Mouse (Mus musculus): ENCODE measurements at regions not wholly inside any gene's neighbourhood (a gene's known extent, or its start where the extent isn't known, plus 50 kb on each side); places are given as distances from the start of the nearest gene placed in this dataset.
"Not testable (repeated sequence)": the region's sequence is repeated elsewhere in the genome, so short reads cannot be mapped to it uniquely, and the experiment has no call there.

- in situ Hi-C loops (cut with MboI, MseI): loop anchor here in 1 of 2 experiments (5.0 kb wide), 1 partner anchor 54 kb away; no protein-coding TSS in a partner anchor
Measured at GRCm38 (mm10) chr17:35758769-35759168, 54.3 kb upstream of the Ddr1 start.

GRCm38 (mm10) chr17:35759740-35760139 is 55.3 kb upstream of the Ddr1 start:
- in situ Hi-C loops (cut with MboI, MseI): loop anchor here in 1 of 2 experiments (5.0 kb wide), 1 partner anchor 53 kb away; no protein-coding TSS in a partner anchor

GRCm38 (mm10) chr17:35762614-35763013 is 58.2 kb upstream of the Ddr1 start:
- in situ Hi-C loops (cut with MboI, MseI): no loop called here

GRCm38 (mm10) chr17:35763101-35763500 is 58.4 kb upstream of the Ier3 start:
- in situ Hi-C loops (cut with MboI, MseI): no loop called here

GRCm38 (mm10) chr17:35763866-35764265 is 57.6 kb upstream of the Ier3 start:
- in situ Hi-C loops (cut with MboI, MseI): no loop called here

GRCm38 (mm10) chr17:35766406-35766805 is 55.1 kb upstream of the Ier3 start:
- in situ Hi-C loops (cut with MboI, MseI): no loop called here

GRCm38 (mm10) chr17:35769175-35769960 is 52.1 kb upstream of the Ier3 start:
- in situ Hi-C loops (cut with MboI, MseI): no loop called here

GRCm38 (mm10) chr17:35769961-35770276 is 51.6 kb upstream of the Ier3 start:
- in situ Hi-C loops (cut with MboI, MseI): not testable (repeated sequence)

- in situ Hi-C loops (cut with MboI, MseI): no loop called here
Measured at GRCm38 (mm10) chr17:35770599-35770998, 50.9 kb upstream of the Ier3 start.

- in situ Hi-C loops (cut with MboI, MseI): no loop called here
Measured at GRCm38 (mm10) chr17:35771656-35772405, 49.7 kb upstream of the Ier3 start.
